Mouse (Mus musculus): ENCODE data around the gene Zdhhc1.
A peak's percentile ranks its signal among the peaks of the same experiment; 100 is the strongest.

The Zdhhc1 gene

GRCm38 (mm10) chr8:105496439-105497180 is at the start of gene Zdhhc1:
TSS of gene Zdhhc1 (minus strand) at chr8:105496902.
- peak; percentile 61 to 63 for DNase-seq

- no peak for DNase-seq
Observed at GRCm38 (mm10) chr8:105545249-105545648, 48.5 kb upstream of the Zdhhc1 start.

- DNase-seq = no peak
Observed at GRCm38 (mm10) chr8:105544544-105545205, 48.0 kb upstream of the Zdhhc1 start.

GRCm38 (mm10) chr8:105543703-105544102 is 47.0 kb upstream of the Zdhhc1 start:
- no peak for DNase-seq

GRCm38 (mm10) chr8:105542808-105543207 is 46.1 kb upstream of the Zdhhc1 start:
- DNase-seq = no peak

GRCm38 (mm10) chr8:105542032-105542656 is 45.4 kb upstream of the Zdhhc1 start:
- DNase-seq = no peak

- DNase-seq = no peak
Observed at GRCm38 (mm10) chr8:105538940-105539339, 42.2 kb upstream of the Zdhhc1 start.

- no peak for DNase-seq
Observed at GRCm38 (mm10) chr8:105537011-105537677, 40.4 kb upstream of the Zdhhc1 start.

GRCm38 (mm10) chr8:105536546-105536945 is 39.8 kb upstream of the Zdhhc1 start:
- no peak for DNase-seq

DNA sequence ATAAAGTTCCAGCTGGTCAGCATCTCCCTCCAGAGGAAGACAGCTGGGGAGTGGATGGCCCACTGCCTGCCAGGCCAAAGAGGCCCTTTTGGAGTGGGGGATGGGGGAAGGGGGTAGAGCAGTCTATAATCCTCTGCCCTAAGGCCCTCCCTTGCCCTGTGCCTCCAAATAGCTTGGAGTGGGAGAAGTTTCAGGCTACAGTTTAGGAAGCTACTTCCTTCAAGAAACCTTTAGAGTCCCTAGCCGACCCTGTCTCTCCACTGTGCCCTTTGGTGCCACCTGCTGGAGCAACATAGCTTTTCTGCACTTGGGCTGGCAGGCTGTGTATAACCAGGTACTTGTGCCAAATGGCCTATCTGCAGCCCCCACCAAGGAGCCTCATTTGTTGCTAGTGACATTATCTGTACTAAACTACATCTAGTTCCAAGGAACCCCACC is 37.2 kb upstream of the Zdhhc1 start:
- peak; percentile 45 to 53 for DNase-seq

DNA sequence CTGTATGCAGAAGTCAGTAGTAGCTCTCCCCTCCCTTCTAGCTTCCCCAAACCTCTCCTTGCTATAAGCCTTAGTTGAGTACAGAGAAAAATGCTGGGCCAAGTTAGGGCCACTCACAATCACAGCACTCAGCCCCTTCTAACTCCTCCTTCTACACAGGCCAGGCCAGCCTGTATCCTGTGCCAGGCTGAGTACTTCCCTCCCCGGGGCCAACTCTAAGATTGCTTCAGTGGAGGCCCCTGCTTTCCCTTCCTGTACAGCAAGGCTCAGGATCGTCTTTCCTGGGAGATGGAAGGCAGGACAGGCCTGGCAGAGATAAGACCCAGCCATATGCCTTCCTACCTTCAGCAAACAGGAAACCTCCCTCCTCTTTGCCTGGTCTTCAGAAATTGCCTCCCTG is 36.7 kb upstream of the Zdhhc1 start:
- DNase-seq = no peak

GRCm38 (mm10) chr8:105531774-105532173 is 35.1 kb upstream of the Zdhhc1 start:
- no peak for DNase-seq

DNA sequence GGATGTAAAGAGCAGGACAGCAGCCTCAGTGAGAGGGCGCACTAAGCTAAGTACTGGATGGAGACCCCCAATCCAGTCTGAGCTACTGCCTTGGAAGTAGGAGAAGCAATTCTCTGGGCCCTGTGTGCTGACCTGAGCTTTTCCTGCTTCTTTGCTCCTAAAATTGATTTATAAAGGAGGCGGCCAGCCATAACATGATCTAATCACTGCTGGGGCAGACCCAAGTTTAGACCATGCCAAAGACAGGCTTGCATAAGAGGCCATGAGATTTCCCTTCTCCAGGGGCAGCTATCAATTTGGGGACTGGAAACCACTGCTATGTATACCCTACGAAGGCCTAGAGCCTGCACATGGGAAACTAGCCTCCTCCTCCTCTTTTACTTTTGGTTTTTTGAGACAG is 32.6 kb upstream of the Zdhhc1 start:
- no peak for DNase-seq

DNA sequence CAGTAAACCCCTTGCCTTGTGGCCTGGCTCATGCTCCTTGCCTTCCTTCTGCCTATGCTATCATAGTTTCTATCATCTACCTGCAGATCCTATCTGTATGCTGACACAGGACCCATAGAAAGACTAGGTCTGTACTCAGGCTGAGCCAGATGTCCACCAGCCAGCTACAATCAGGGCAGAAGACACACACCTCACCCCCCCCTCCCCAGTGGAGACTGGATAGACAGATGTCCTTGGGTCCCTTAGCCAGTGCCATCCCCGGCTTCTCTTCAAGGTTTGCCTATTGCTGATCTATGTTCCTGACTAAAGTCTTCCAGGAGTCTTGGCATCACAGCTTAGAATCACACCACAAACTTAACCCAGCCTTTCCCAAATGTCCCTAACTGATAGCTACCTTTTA is 31.5 kb upstream of the Zdhhc1 start:
- DNase-seq = no peak

GRCm38 (mm10) chr8:105527110-105527509 is 30.4 kb upstream of the Zdhhc1 start:
- no peak for DNase-seq

DNA sequence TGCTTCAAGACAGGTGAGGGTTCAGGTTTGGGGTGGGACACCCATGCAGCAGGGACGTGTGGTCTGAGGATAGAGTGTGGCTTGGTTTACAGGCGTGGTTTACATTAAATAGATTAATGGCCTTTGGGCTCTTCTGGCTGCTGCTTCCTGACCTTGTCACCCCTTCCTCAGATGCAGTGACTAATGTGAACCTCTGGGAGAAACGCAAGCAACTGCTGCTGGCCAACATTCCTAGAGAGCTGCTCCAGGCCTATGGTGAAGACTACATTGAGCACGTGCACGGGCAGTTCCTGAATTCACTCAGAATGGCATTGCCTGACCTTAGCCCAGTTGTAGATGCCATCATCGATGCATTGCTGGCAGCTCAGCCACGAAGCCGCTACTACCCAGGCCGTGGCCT is 26.2 kb upstream of the Zdhhc1 start:
- DNase-seq = no peak

GRCm38 (mm10) chr8:105521995-105522769 is 25.5 kb upstream of the Zdhhc1 start:
- DNase-seq = no peak

- no peak for DNase-seq
Observed at GRCm38 (mm10) chr8:105521061-105521460, 24.4 kb upstream of the Zdhhc1 start.

GRCm38 (mm10) chr8:105520521-105520920 is 23.8 kb upstream of the Zdhhc1 start:
- no peak for DNase-seq

GRCm38 (mm10) chr8:105519591-105519990 is 22.9 kb upstream of the Zdhhc1 start:
- DNase-seq = no peak

DNA sequence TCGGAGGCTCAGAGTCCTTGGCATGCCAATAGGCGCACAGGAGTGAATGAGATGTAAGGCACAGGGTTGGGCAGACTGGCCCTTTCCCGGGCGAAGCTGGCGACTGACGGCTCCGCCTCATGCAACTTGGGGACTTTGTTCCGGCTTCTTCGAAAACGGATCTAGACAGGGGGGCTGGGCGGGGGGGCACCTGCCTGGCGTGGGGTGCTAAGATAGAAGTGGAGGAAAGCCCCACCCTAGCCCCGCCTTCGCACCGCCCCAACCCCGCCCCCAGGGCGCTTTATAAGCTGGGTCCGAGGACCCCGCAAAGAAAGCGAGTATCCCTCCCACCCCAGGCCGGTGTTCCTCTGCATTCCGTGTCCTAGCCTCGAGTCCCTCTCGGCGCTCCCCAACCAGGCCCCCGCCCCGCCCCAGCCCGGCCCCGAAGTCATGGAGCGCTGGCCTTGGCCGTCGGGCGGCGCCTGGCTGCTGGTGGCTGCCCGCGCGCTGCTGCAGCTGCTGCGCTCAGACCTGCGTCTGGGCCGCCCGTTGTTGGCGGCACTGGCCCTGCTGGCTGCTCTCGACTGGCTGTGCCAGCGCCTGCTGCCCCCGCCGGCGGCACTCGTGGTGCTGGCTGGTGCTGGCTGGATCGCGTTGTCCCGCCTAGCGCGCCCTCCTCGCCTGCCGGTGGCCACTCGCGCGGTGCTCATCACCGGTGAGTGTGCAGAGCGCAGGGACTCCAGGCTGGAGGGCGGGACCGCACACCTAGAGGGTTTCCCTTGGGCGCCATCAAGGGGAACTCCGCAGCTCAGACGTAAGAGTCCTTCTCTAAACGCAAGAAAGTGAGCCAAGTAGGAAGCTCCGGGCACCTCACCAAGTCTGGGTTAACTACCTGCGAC is 22.0 kb upstream of the Zdhhc1 start, which contains the start of gene Hsd11b2:
Gene Hsd11b2, plus strand, starts transcription at position 320 of the 878 bp plus-strand sequence.
- no peak for DNase-seq
